Mouse (Mus musculus): ENCODE measurements around the gene Rnls. TPM values are rescaled to one million over a fixed set of nuclear protein-coding genes. Genes with fewer than 3 reads are reported as not detected.
A peak's percentile ranks its signal among the peaks of the same experiment; 100 is the strongest.
"Not testable (repeated sequence)": the region's sequence is repeated elsewhere in the genome, so short reads cannot be mapped to it uniquely, and the experiment has no call there.

Rnls gene
- not detected for polyA plus RNA-seq (2021)

- ChIA-PET CTCF (no interaction called here), POLR2A (no interaction called here)
- DNase-seq (ENCODE audit: low read depth, low spot score) (no peak), ATAC-seq (no peak)
- peaks cover 25% of the 10 kb centered on the region for H3K27me3 ChIP-seq
- no peak for TF ChIP-seq CTCF (IDR thresholded peaks at IDR 0.05)
- in situ Hi-C loops (cut with MboI; ENCODE audit: low pct_unique_long_range_greater_than_20kb): loop anchor here (25.0 kb wide), 3 partner anchors 395 to 845 kb away; partner anchors contain the start of gene Lipo1
These were observed at the start of gene Rnls for GRCm38 (mm10) chr19:33391651-33392382. Gene Rnls, minus strand, starts transcription at chr19:33392295.

- POLR2A ChIA-PET: no interaction called here
- H3K27me3 ChIP-seq: peaks cover 9% of the 10 kb centered on the region
- no peak for TF ChIP-seq CTCF (IDR thresholded peaks at IDR 0.05)
- ATAC-seq: no peak
- in situ Hi-C loops (cut with MboI; ENCODE audit: low pct_unique_long_range_greater_than_20kb): no loop called here
- DNase-seq (ENCODE audit: low read depth, low spot score): no peak
- CTCF ChIA-PET: no interaction called here
These were observed 37.4 kb upstream of the Rnls start for GRCm38 (mm10) chr19:33429457-33429856.

GRCm38 (mm10) chr19:33419368-33419767 lies 27.3 kb upstream of the Rnls start:
- in situ Hi-C loops (cut with MboI; ENCODE audit: low pct_unique_long_range_greater_than_20kb): not testable (repeated sequence)

GRCm38 (mm10) chr19:33380825-33381224 lies 11.3 kb downstream of the Rnls start:
- ChIA-PET POLR2A (interaction anchor here (0.7 kb wide), 1 partner anchor 28 kb away, joined by 3 read pairs; no protein-coding TSS in a partner anchor), CTCF (interaction anchor here (1.0 to 1.5 kb wide), 2 partner anchors 15 to 658 kb away, joined by 3 to 5 read pairs; no protein-coding TSS in a partner anchor)
- in situ Hi-C loops (cut with MboI; ENCODE audit: low pct_unique_long_range_greater_than_20kb): loop anchor here (10.0 to 25.0 kb wide), 4 partner anchors 406 to 856 kb away; partner anchors contain the start of gene Lipo1
- DNase-seq (ENCODE audit: low read depth, low spot score) (no peak), ATAC-seq (no peak)
- no peak for TF ChIP-seq CTCF (IDR thresholded peaks at IDR 0.05)
- peaks cover 13% of the 10 kb centered on the region for H3K27me3 ChIP-seq

More at GRCm38 (mm10) chr19:33419368-33419767, 27.3 kb upstream of the Rnls start:
- ATAC-seq; DNase-seq (ENCODE audit: low read depth, low spot score); POLR2A ChIA-PET; CTCF ChIA-PET: not testable (repeated sequence)
- H3K27me3 ChIP-seq: peaks cover 21% of the 10 kb centered on the region

- peaks cover 14% of the 10 kb centered on the region for H3K27me3 ChIP-seq
- DNase-seq (ENCODE audit: low read depth, low spot score) (peak; percentile 6), ATAC-seq (no peak)
- ChIA-PET CTCF (interaction anchor here (1.0 to 1.5 kb wide), 2 partner anchors 16 to 658 kb away, joined by 3 to 5 read pairs; no protein-coding TSS in a partner anchor), POLR2A (interaction anchor here (0.7 kb wide), 1 partner anchor 28 kb away, joined by 3 read pairs; no protein-coding TSS in a partner anchor)
- in situ Hi-C loops (cut with MboI; ENCODE audit: low pct_unique_long_range_greater_than_20kb): loop anchor here (10.0 to 25.0 kb wide), 4 partner anchors 407 to 857 kb away; partner anchors contain the start of gene Lipo1
- peak; percentile 43 for TF ChIP-seq CTCF (IDR thresholded peaks at IDR 0.05)
These were observed 11.7 kb downstream of the Rnls start for GRCm38 (mm10) chr19:33380386-33380785.

GRCm38 (mm10) chr19:33368808-33369207 lies 23.3 kb downstream of the Rnls start:
- CTCF ChIA-PET: interaction anchor here (1.1 to 1.4 kb wide), 2 partner anchors 142 to 653 kb away, joined by 3 to 7 read pairs; no protein-coding TSS in a partner anchor
- no peak for ATAC-seq

GRCm38 (mm10) chr19:33366661-33367060 lies 25.4 kb downstream of the Rnls start:
- in situ Hi-C loops (cut with MboI; ENCODE audit: low pct_unique_long_range_greater_than_20kb): no loop called here
- ChIA-PET CTCF (interaction anchor here (0.6 to 3.4 kb wide), 16 partner anchors 10 to 863 kb away, joined by 3 to 35 read pairs (median 3); no protein-coding TSS in a partner anchor), POLR2A (no interaction called here)
- ATAC-seq: peak; percentile 69
- DNase-seq (ENCODE audit: low read depth, low spot score): peak; percentile 12
- peaks cover 79% of the 10 kb centered on the region for H3K27me3 ChIP-seq
- TF ChIP-seq CTCF (IDR thresholded peaks at IDR 0.05): peak; percentile 96

More at GRCm38 (mm10) chr19:33368808-33369207, 23.3 kb downstream of the Rnls start:
- no peak for DNase-seq (ENCODE audit: low read depth, low spot score)
- POLR2A ChIA-PET: no interaction called here
- H3K27me3 ChIP-seq: peaks cover 61% of the 10 kb centered on the region
- in situ Hi-C loops (cut with MboI; ENCODE audit: low pct_unique_long_range_greater_than_20kb): no loop called here
- no peak for TF ChIP-seq CTCF (IDR thresholded peaks at IDR 0.05)

- DNase-seq (ENCODE audit: low read depth, low spot score): no peak
- TF ChIP-seq CTCF (IDR thresholded peaks at IDR 0.05): no peak
- POLR2A ChIA-PET: no interaction called here
- in situ Hi-C loops (cut with MboI; ENCODE audit: low pct_unique_long_range_greater_than_20kb): no loop called here
- CTCF ChIA-PET: no interaction called here
- ATAC-seq: no peak
- H3K27me3 ChIP-seq: peaks cover 77% of the 10 kb centered on the region
These were observed 35.1 kb downstream of the Rnls start for GRCm38 (mm10) chr19:33357019-33357418.

GRCm38 (mm10) chr19:33340119-33340518 lies 52.0 kb downstream of the Rnls start:
- POLR2A ChIA-PET: no interaction called here
- in situ Hi-C loops (cut with MboI; ENCODE audit: low pct_unique_long_range_greater_than_20kb): no loop called here
- no peak for DNase-seq (ENCODE audit: low read depth, low spot score)
- no peak for TF ChIP-seq CTCF (IDR thresholded peaks at IDR 0.05)
- no peak for ATAC-seq
- H3K27me3 ChIP-seq: peaks cover 22% of the 10 kb centered on the region
- CTCF ChIA-PET: no interaction called here

- peak; percentile 85 for ATAC-seq
These were observed 65.1 kb downstream of the Rnls start for GRCm38 (mm10) chr19:33326706-33327641.

More at GRCm38 (mm10) chr19:33326706-33327641, 65.1 kb downstream of the Rnls start:
- TF ChIP-seq CTCF (IDR thresholded peaks at IDR 0.05): no peak
- in situ Hi-C loops (cut with MboI; ENCODE audit: low pct_unique_long_range_greater_than_20kb): no loop called here
- no peak for DNase-seq (ENCODE audit: low read depth, low spot score)
- POLR2A ChIA-PET: interaction anchor here (0.8 kb wide), 1 partner anchor 100 kb away, joined by 3 read pairs; no protein-coding TSS in a partner anchor
- CTCF ChIA-PET: interaction anchor here (1.1 to 1.3 kb wide), 2 partner anchors 40 to 615 kb away, joined by 3 to 4 read pairs; no protein-coding TSS in a partner anchor
- peaks cover 17% of the 10 kb centered on the region for H3K27me3 ChIP-seq
